Mouse (Mus musculus) hindbrain, embryonic 10.5 days (tissue): ENCODE results near the gene Ldlrad2. TPM values are rescaled to one million over a fixed set of nuclear protein-coding genes. Genes with fewer than 3 reads are reported as not detected.

Experiments
- DNase-seq: peaks from one replicate; pipeline ENCODE4 v3.0.0-alpha.2; 2017; ENCODE audit warnings: low spot score
- H3K27ac ChIP-seq: fragments of 300-500 bp; sonication (generic); 2 replicates; pipeline ENCODE4 v1.5.1; 2016; ENCODE audit warnings: mild to moderate bottlenecking, moderate library complexity
- H3K27me3 ChIP-seq: fragments of 300-500 bp; sonication (generic); 2 replicates; pipeline ENCODE4 v1.6.1; 2016; ENCODE audit warnings: mild to moderate bottlenecking; ENCODE audit not compliant: poor library complexity, insufficient read depth, severe bottlenecking
- H3K36me3 ChIP-seq: fragments of 300-500 bp; sonication (generic); 2 replicates; pipeline ENCODE4 v1.6.1; 2016; ENCODE audit warnings: mild to moderate bottlenecking, moderate library complexity
- H3K4me1 ChIP-seq: fragments of 300-500 bp; sonication (generic); replicated peaks from 2 replicates; pipeline ENCODE4 v1.6.1; 2016; ENCODE audit warnings: mild to moderate bottlenecking
- H3K4me3 ChIP-seq: fragments of 300-500 bp; sonication (generic); 2 replicates; pipeline ENCODE4 v1.5.1; 2016; ENCODE audit warnings: mild to moderate bottlenecking, moderate library complexity
- H3K9me3 ChIP-seq: fragments of 300-500 bp; sonication (generic); 2 replicates; pipeline ENCODE4 v1.6.1; 2016; ENCODE audit warnings: mild to moderate bottlenecking, moderate library complexity
- WGBS: fragments of 180-500 bp; shearing (Covaris S2); methylation state at CpG from one replicate; pipeline ENCODE4 v1.1.7; 2016; 5-methylcytosine and 5-hydroxymethylcytosine counted together
- polyA plus RNA-seq: library from polyadenylated mRNA; unstranded; fragments of >200 nt; fragmentation: Nextera tagmentation; extraction: Ambion mirVana; gene quantifications from 2 replicates; pipeline ENCODE4 v1.2.1, GENCODE M21; 2016

Ldlrad2 gene
- 1.3 TPM in 1 of 2 replicates, not detected in the other for polyA plus RNA-seq

- Histone ChIP-seq H3K36me3 (peaks cover 19% of the 10 kb centered on the region), H3K4me3 (no peak within 1 kb of the TSS), H3K27me3 (peaks cover 21% of the 10 kb centered on the region), H3K4me1 (peaks cover 6% of the 10 kb centered on the region), H3K9me3 (no peaks in the 10 kb centered on the region), H3K27ac (no peak within 1 kb of the TSS)
- no peak for DNase-seq
- 88% methylated on average over 10 of the region's 10 CpGs for WGBS
Measured at GRCm38 (mm10) chr4:137574469-137574868, at the start of gene Ldlrad2. Gene Ldlrad2, minus strand, starts transcription at chr4:137574569.

- H3K9me3 ChIP-seq: no peaks in the 10 kb centered on the region
- DNase-seq: no peak
- H3K27me3 ChIP-seq: no peaks in the 10 kb centered on the region
- peaks cover 97% of the 10 kb centered on the region for H3K36me3 ChIP-seq
- H3K4me3 ChIP-seq: no peak overlapping the region
- peaks cover 9% of the 10 kb centered on the region for H3K4me1 ChIP-seq
- H3K27ac ChIP-seq: no peak overlapping the region
- 94% methylated on average over 8 of the region's 8 CpGs for WGBS
Measured at GRCm38 (mm10) chr4:137622847-137623246, 48.5 kb upstream of the Ldlrad2 start.

GRCm38 (mm10) chr4:137610256-137610655 lies 35.9 kb upstream of the Ldlrad2 start:
- 90% methylated on average over 15 of the region's 15 CpGs for WGBS
- H3K36me3 ChIP-seq: peaks cover 98% of the 10 kb centered on the region
- DNase-seq: no peak

GRCm38 (mm10) chr4:137609702-137610101 lies 35.3 kb upstream of the Ldlrad2 start:
- Histone ChIP-seq H3K36me3 (peaks cover 99% of the 10 kb centered on the region), H3K4me3 (no peak overlapping the region), H3K4me1 (no peaks in the 10 kb centered on the region), H3K9me3 (no peaks in the 10 kb centered on the region), H3K27ac (no peak overlapping the region), H3K27me3 (no peaks in the 10 kb centered on the region)
- no peak for DNase-seq
- WGBS: 89% methylated on average over 7 of the region's 7 CpGs

More at GRCm38 (mm10) chr4:137610256-137610655, 35.9 kb upstream of the Ldlrad2 start:
- Histone ChIP-seq H3K4me1 (no peaks in the 10 kb centered on the region), H3K27ac (no peak overlapping the region), H3K27me3 (no peaks in the 10 kb centered on the region), H3K4me3 (no peak overlapping the region), H3K9me3 (no peaks in the 10 kb centered on the region)

- no peak for DNase-seq
- H3K27ac ChIP-seq: no peak overlapping the region
- no peak overlapping the region for H3K4me3 ChIP-seq
- WGBS: 92% methylated on average over 7 of the region's 7 CpGs
- no peaks in the 10 kb centered on the region for H3K4me1 ChIP-seq
- no peaks in the 10 kb centered on the region for H3K9me3 ChIP-seq
- no peaks in the 10 kb centered on the region for H3K27me3 ChIP-seq
- peaks cover 99% of the 10 kb centered on the region for H3K36me3 ChIP-seq
Measured at GRCm38 (mm10) chr4:137609281-137609680, 34.9 kb upstream of the Ldlrad2 start.

GRCm38 (mm10) chr4:137607023-137607422 lies 32.7 kb upstream of the Ldlrad2 start:
- Histone ChIP-seq H3K4me3 (no peak overlapping the region), H3K27ac (no peak overlapping the region), H3K4me1 (peaks cover 8% of the 10 kb centered on the region), H3K9me3 (no peaks in the 10 kb centered on the region), H3K36me3 (peaks cover 77% of the 10 kb centered on the region), H3K27me3 (no peaks in the 10 kb centered on the region)
- WGBS: 91% methylated on average over 2 of the region's 2 CpGs
- DNase-seq: no peak

- DNase-seq: no peak
- H3K27ac ChIP-seq: peak overlapping the region; percentile 40; the same call in 1 of the 2 replicates
Measured at GRCm38 (mm10) chr4:137603449-137604171, 29.2 kb upstream of the Ldlrad2 start.

GRCm38 (mm10) chr4:137598577-137598976 lies 24.2 kb upstream of the Ldlrad2 start:
- DNase-seq: no peak
- WGBS: 86% methylated on average over 5 of the region's 5 CpGs
- Histone ChIP-seq H3K4me1 (peaks cover 51% of the 10 kb centered on the region), H3K36me3 (peaks cover 13% of the 10 kb centered on the region; the same call in 1 of the 2 replicates), H3K27me3 (no peaks in the 10 kb centered on the region), H3K9me3 (no peaks in the 10 kb centered on the region), H3K27ac (no peak overlapping the region), H3K4me3 (no peak overlapping the region)

More at GRCm38 (mm10) chr4:137603449-137604171, 29.2 kb upstream of the Ldlrad2 start:
- no peaks in the 10 kb centered on the region for H3K9me3 ChIP-seq
- no peaks in the 10 kb centered on the region for H3K27me3 ChIP-seq
- H3K36me3 ChIP-seq: peaks cover 43% of the 10 kb centered on the region
- WGBS: 90% methylated on average over 11 of the region's 11 CpGs
- peaks cover 24% of the 10 kb centered on the region for H3K4me1 ChIP-seq
- H3K4me3 ChIP-seq: no peak overlapping the region

GRCm38 (mm10) chr4:137597098-137597630 lies 22.8 kb upstream of the Ldlrad2 start:
- DNase-seq: no peak
- Histone ChIP-seq H3K27me3 (no peaks in the 10 kb centered on the region), H3K36me3 (peaks cover 13% of the 10 kb centered on the region; the same call in 1 of the 2 replicates), H3K27ac (no peak overlapping the region), H3K4me3 (no peak overlapping the region), H3K4me1 (peaks cover 45% of the 10 kb centered on the region), H3K9me3 (no peaks in the 10 kb centered on the region)
- 95% methylated on average over 4 of the region's 4 CpGs for WGBS

- no peaks in the 10 kb centered on the region for H3K27me3 ChIP-seq
- 5% methylated on average over 40 of the region's 40 CpGs for WGBS
- H3K36me3 ChIP-seq: peaks cover 13% of the 10 kb centered on the region; the same call in 1 of the 2 replicates
- no peaks in the 10 kb centered on the region for H3K9me3 ChIP-seq
- peaks cover 40% of the 10 kb centered on the region for H3K4me1 ChIP-seq
- peak overlapping the region; percentile 96 for H3K27ac ChIP-seq
- H3K4me3 ChIP-seq: peak overlapping the region; percentile 97
- DNase-seq: no peak
Measured at GRCm38 (mm10) chr4:137594496-137595270, 20.3 kb upstream of the Ldlrad2 start.

GRCm38 (mm10) chr4:137593601-137594495 lies 19.5 kb upstream of the Ldlrad2 start, which contains the start of gene Usp48:
Gene Usp48, plus strand, starts transcription at chr4:137593755.
- Histone ChIP-seq H3K9me3 (no peaks in the 10 kb centered on the region), H3K4me1 (peaks cover 31% of the 10 kb centered on the region), H3K27me3 (no peaks in the 10 kb centered on the region), H3K27ac (peak within 1 kb of the TSS; percentile 96), H3K36me3 (peaks cover 13% of the 10 kb centered on the region; the same call in 1 of the 2 replicates), H3K4me3 (peak within 1 kb of the TSS; percentile 97)
- WGBS: under 1% methylated on average over 92 of the region's 92 CpGs
- DNase-seq: peak; percentile 99

- Histone ChIP-seq H3K4me1 (peaks cover 17% of the 10 kb centered on the region), H3K36me3 (no peaks in the 10 kb centered on the region), H3K9me3 (no peaks in the 10 kb centered on the region), H3K27ac (no peak overlapping the region), H3K27me3 (no peaks in the 10 kb centered on the region), H3K4me3 (no peak overlapping the region)
- 92% methylated on average over 4 of the region's 4 CpGs for WGBS
- DNase-seq: no peak
Measured at GRCm38 (mm10) chr4:137590961-137591360, 16.6 kb upstream of the Ldlrad2 start.
